Mouse (Mus musculus) bone marrow macrophage, adult 2 months (primary cell): ENCODE results near the gene Dusp12. TPM values are rescaled to one million over a fixed set of nuclear protein-coding genes. Genes with fewer than 3 reads are reported as not detected.

ENCODE experiments used
- H3K27ac ChIP-seq: 2 replicates; pipeline ENCODE4 v1.5.1; 2012; ENCODE audit warnings: low read depth, low read length; ENCODE audit not compliant: insufficient read depth
- H3K4me1 ChIP-seq: 2 replicates; pipeline ENCODE4 v1.6.1; 2012; ENCODE audit warnings: low read length; ENCODE audit not compliant: control insufficient read depth, insufficient read depth
- H3K4me3 ChIP-seq: 2 replicates; pipeline ENCODE4 v1.5.1; 2012; ENCODE audit warnings: mild to moderate bottlenecking, low read length, moderate library complexity; ENCODE audit not compliant: insufficient read depth
- CTCF ChIP-seq: IDR thresholded peaks from 2 replicates; pipeline ENCODE4 v1.5.1; 2012; ENCODE audit warnings: low read depth, mild to moderate bottlenecking, low read length, moderate library complexity
- POLR2A ChIP-seq: IDR thresholded peaks from 2 replicates; pipeline ENCODE4 v1.6.1; 2012; ENCODE audit warnings: mild to moderate bottlenecking, low read depth, low read length, borderline replicate concordance
- polyA plus RNA-seq: library from polyadenylated mRNA; stranded (reverse); fragments of >200 nt; gene quantifications from 2 replicates; pipeline ENCODE4 v1.2.4, GENCODE M21; 2012; ENCODE audit not compliant: missing spikeins, insufficient read depth, insufficient read length

Gene Dusp12
- polyA plus RNA-seq, 1 experiment, result 11.2 TPM

- peaks cover 10% of the 10 kb centered on the region for H3K4me1 ChIP-seq
- TF ChIP-seq CTCF (no peak), POLR2A (no peak)
- H3K4me3 ChIP-seq, result no peak overlapping the region
- no peak overlapping the region for H3K27ac ChIP-seq
Measured at GRCm38 (mm10) chr1:170919308-170919707, 34.0 kb upstream of the Dusp12 start.

GRCm38 (mm10) chr1:170915657-170916056, 30.3 kb upstream of the Dusp12 start:
- Histone ChIP-seq H3K4me3 (no peak overlapping the region), H3K27ac (no peak overlapping the region), H3K4me1 (peaks cover 26% of the 10 kb centered on the region)
- TF ChIP-seq POLR2A, result no peak
- no peak for TF ChIP-seq CTCF

- Histone ChIP-seq H3K4me3 (no peak within 1 kb of the TSS), H3K27ac (no peak within 1 kb of the TSS), H3K4me1 (peaks cover 21% of the 10 kb centered on the region)
- TF ChIP-seq CTCF, result no peak
- TF ChIP-seq POLR2A, result no peak
Measured at GRCm38 (mm10) chr1:170912891-170913615, 27.7 kb upstream of the Dusp12 start, which contains the start of gene Fcrlb. TSS of gene Fcrlb (minus strand) at chr1:170912941.

GRCm38 (mm10) chr1:170911907-170912660, 26.7 kb upstream of the Dusp12 start:
- TF ChIP-seq CTCF (no peak), POLR2A (no peak)
- Histone ChIP-seq H3K4me1 (peaks cover 22% of the 10 kb centered on the region), H3K27ac (no peak overlapping the region), H3K4me3 (no peak overlapping the region)

GRCm38 (mm10) chr1:170908341-170908740, 23.0 kb upstream of the Dusp12 start:
- Histone ChIP-seq H3K27ac (no peak overlapping the region), H3K4me1 (peaks cover 29% of the 10 kb centered on the region), H3K4me3 (no peak overlapping the region; the same call in 1 of the 2 replicates)
- no peak for TF ChIP-seq POLR2A
- no peak for TF ChIP-seq CTCF

- H3K4me1 ChIP-seq, result peaks cover 29% of the 10 kb centered on the region
- TF ChIP-seq POLR2A (no peak), CTCF (no peak)
- peak overlapping the region; percentile 54 for H3K4me3 ChIP-seq
- H3K27ac ChIP-seq, result no peak overlapping the region
Measured at GRCm38 (mm10) chr1:170907456-170908191, 22.3 kb upstream of the Dusp12 start.

GRCm38 (mm10) chr1:170907111-170907455, 21.7 kb upstream of the Dusp12 start:
- H3K4me1 ChIP-seq, result peaks cover 28% of the 10 kb centered on the region
- H3K27ac ChIP-seq, result no peak overlapping the region
- TF ChIP-seq POLR2A (no peak), CTCF (no peak)
- no peak overlapping the region for H3K4me3 ChIP-seq

- H3K4me1 ChIP-seq, result peaks cover 33% of the 10 kb centered on the region
- no peak for TF ChIP-seq CTCF
- no peak for TF ChIP-seq POLR2A
- H3K27ac ChIP-seq, result peak overlapping the region; percentile 54
- H3K4me3 ChIP-seq, result no peak overlapping the region
Measured at GRCm38 (mm10) chr1:170903485-170903884, 18.1 kb upstream of the Dusp12 start.

GRCm38 (mm10) chr1:170901536-170902238, 16.3 kb upstream of the Dusp12 start:
- Histone ChIP-seq H3K4me3 (no peak overlapping the region), H3K4me1 (peaks cover 46% of the 10 kb centered on the region), H3K27ac (no peak overlapping the region)
- no peak for TF ChIP-seq POLR2A
- peak; percentile 82 for TF ChIP-seq CTCF
